Mouse (Mus musculus): Measurements from ENCODE around the gene Elf4.

Gene Elf4

GRCm38 (mm10) chrX:48462754-48463507 is at the start of gene Elf4:
Gene Elf4, minus strand, starts transcription at chrX:48463132.
- DNase-seq (ENCODE audit: low read depth, low spot score): peak; percentile 75

- DNase-seq (ENCODE audit: low read depth, low spot score): peak; percentile 16
These were observed 30.8 kb upstream of the Elf4 start for GRCm38 (mm10) chrX:48493763-48494162.

GRCm38 (mm10) chrX:48481687-48482086 is 18.8 kb upstream of the Elf4 start:
- DNase-seq (ENCODE audit: low read depth, low spot score): no peak

GRCm38 (mm10) chrX:48481095-48481494 is 18.2 kb upstream of the Elf4 start:
- DNase-seq (ENCODE audit: low read depth, low spot score): no peak

- DNase-seq (ENCODE audit: low read depth, low spot score): no peak
These were observed 4.5 kb upstream of the Elf4 start for GRCm38 (mm10) chrX:48467355-48467946.

GRCm38 (mm10) chrX:48466174-48466573 is 3.2 kb upstream of the Elf4 start:
- DNase-seq (ENCODE audit: low read depth, low spot score): no peak

GRCm38 (mm10) chrX:48464436-48464835 is 1.5 kb upstream of the Elf4 start:
- DNase-seq (ENCODE audit: low read depth, low spot score): no peak

GRCm38 (mm10) chrX:48463636-48464035 is 704 bp upstream of the Elf4 start:
- no peak for DNase-seq (ENCODE audit: low read depth, low spot score)

GRCm38 (mm10) chrX:48462297-48462696 is 635 bp downstream of the Elf4 start:
- DNase-seq (ENCODE audit: low read depth, low spot score): no peak

GRCm38 (mm10) chrX:48461006-48461405 is 1.9 kb downstream of the Elf4 start:
- no peak for DNase-seq (ENCODE audit: low read depth, low spot score)

GRCm38 (mm10) chrX:48460496-48460895 is 2.4 kb downstream of the Elf4 start:
- no peak for DNase-seq (ENCODE audit: low read depth, low spot score)

GRCm38 (mm10) chrX:48456956-48457355 is 6.0 kb downstream of the Elf4 start:
- no peak for DNase-seq (ENCODE audit: low read depth, low spot score)

- no peak for DNase-seq (ENCODE audit: low read depth, low spot score)
These were observed 7.9 kb downstream of the Elf4 start for GRCm38 (mm10) chrX:48455018-48455417.

GRCm38 (mm10) chrX:48454495-48454878 is 8.4 kb downstream of the Elf4 start:
- no peak for DNase-seq (ENCODE audit: low read depth, low spot score)

- peak; percentile 67 for DNase-seq (ENCODE audit: low read depth, low spot score)
These were observed 9.0 kb downstream of the Elf4 start for GRCm38 (mm10) chrX:48453736-48454494.

GRCm38 (mm10) chrX:48452931-48453673 is 9.8 kb downstream of the Elf4 start:
- DNase-seq (ENCODE audit: low read depth, low spot score): peak; percentile 24

GRCm38 (mm10) chrX:48452231-48452890 is 10.6 kb downstream of the Elf4 start:
- DNase-seq (ENCODE audit: low read depth, low spot score): no peak

- no peak for DNase-seq (ENCODE audit: low read depth, low spot score)
These were observed 13.3 kb downstream of the Elf4 start for GRCm38 (mm10) chrX:48449646-48450045.

GRCm38 (mm10) chrX:48444677-48445076 is 18.3 kb downstream of the Elf4 start:
- no peak for DNase-seq (ENCODE audit: low read depth, low spot score)

- no peak for DNase-seq (ENCODE audit: low read depth, low spot score)
These were observed 21.0 kb downstream of the Elf4 start for GRCm38 (mm10) chrX:48441954-48442353.

GRCm38 (mm10) chrX:48441548-48441947 is 21.4 kb downstream of the Elf4 start:
- DNase-seq (ENCODE audit: low read depth, low spot score): no peak

All from R1 (cell line).